Mouse (Mus musculus): Measurements from ENCODE around the gene Pdgfa. TPM values are rescaled to one million over a fixed set of nuclear protein-coding genes. Genes with fewer than 3 reads are reported as not detected.

The Pdgfa gene
- total RNA-seq, 2 experiments from 2014 or later: 50.3 to 52.3 TPM

DNA sequence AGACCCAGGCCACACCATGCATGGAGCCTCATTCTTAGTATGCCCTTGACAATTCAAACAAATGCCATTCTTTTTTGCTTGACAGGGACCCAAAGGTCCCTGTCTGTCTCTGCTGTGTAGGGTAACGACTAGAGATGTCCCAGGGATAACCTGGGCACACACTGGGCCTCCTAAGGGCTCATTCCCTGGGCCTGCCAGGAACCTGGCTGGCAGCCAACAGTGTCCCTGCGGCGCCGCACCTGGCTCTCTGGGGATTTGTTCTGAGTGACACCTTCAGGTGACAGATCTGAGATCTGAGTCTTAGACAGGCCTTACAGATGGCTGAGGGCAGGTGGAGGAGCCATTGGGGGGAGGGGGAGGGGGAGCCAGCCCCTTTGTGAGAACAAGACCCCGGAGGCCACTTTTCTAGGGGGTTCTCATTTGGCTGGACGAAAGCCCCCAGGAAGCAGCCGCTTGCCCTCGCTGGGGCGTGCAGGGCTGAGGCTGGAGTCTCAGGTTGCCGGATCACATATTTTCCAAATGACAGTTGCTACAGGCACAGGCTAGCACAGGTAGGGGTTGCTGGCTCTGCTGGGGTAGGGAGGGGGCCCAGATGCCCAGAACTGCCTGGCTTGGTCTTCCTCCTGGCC lies 67.2 kb downstream of the Pdgfa start:
- intact Hi-C loops (cut with DNase I): no loop called here
- DNase-seq: no peak

Other genes with a start within 250 kb of the Pdgfa start
- 10 to 100 TPM; 79.5 to 92.0 TPM for gene Fam20c, start 242.9 kb downstream of the Pdgfa start, total RNA-seq (2021)
- not detected for gene Gm5294, start 177.3 kb downstream of the Pdgfa start, total RNA-seq (2021)
- gene Prkar1b, start 152.6 kb upstream of the Pdgfa start, total RNA-seq (2021): 100 to 1,000 TPM; 366 to 388 TPM
- gene Dnaaf5, start 152.9 kb upstream of the Pdgfa start, total RNA-seq (2021): 10 to 100 TPM in 1 of 2 experiments, 1 to 10 TPM in 1; 7.8 to 11.4 TPM
- 10 to 100 TPM; 77.1 to 81.6 TPM for gene Sun1, start 203.3 kb upstream of the Pdgfa start, total RNA-seq (2021)

Measured in left cerebral cortex, postnatal 4 days (tissue).